Mouse (Mus musculus): ENCODE results near the gene Tardbp. TPM values are rescaled to one million over a fixed set of nuclear protein-coding genes. Genes with fewer than 3 reads are reported as not detected.

Gene Tardbp
- total and polyA plus RNA-seq, 3 experiments = 176 to 618 (median 341) TPM

- DNase-seq (ENCODE audit: extremely low read depth) = no peak
- Histone ChIP-seq H3K27ac (ENCODE audit: insufficient read depth, low read depth) (no peak overlapping the region), H3K9ac (ENCODE audit: insufficient read depth, low read depth) (no peak overlapping the region), H3K27me3 (replicated peaks) (no peaks in the 10 kb centered on the region), H3K4me3 (replicated peaks in 1 of 3; ENCODE audit: low read depth in 2 of 3, low read length in 2 of 3, poor library complexity in 1 of 3) (no peak overlapping the region), H3K9me3 (replicated peaks; ENCODE audit: low read length) (no peaks in the 10 kb centered on the region), H3K4me1 (ENCODE audit: control insufficient read depth in 1 of 2, insufficient read depth in 2 of 2) (peaks cover 4 to 54% of the 10 kb centered on the region in 2 experiments), H3K4me2 (ENCODE audit: insufficient read depth, low read depth, poor library complexity, severe bottlenecking) (no peak overlapping the region), H3K36me3 (replicated peaks in 1 of 2; ENCODE audit: control insufficient read depth in 1 of 2, insufficient read depth in 1 of 2, low read length in 1 of 2) (peaks cover 74 to 82% of the 10 kb centered on the region in 2 experiments), H3K79me2 (replicated peaks; ENCODE audit: control insufficient read depth, extremely low read depth, insufficient read depth, poor library complexity, severe bottlenecking) (peaks cover 67% of the 10 kb centered on the region)
- no peak for TF ChIP-seq USF2 (conservative IDR thresholded peaks at IDR 0.05; ENCODE audit: low read depth, low read length)
- TF ChIP-seq RAD21 (IDR thresholded peaks at IDR 0.05; ENCODE audit: low read depth, low read length) = no peak
- TF ChIP-seq USF1 (IDR thresholded peaks at IDR 0.05; ENCODE audit: low read depth, low read length) = no peak
- no peak for TF ChIP-seq ETS1 (conservative IDR thresholded peaks at IDR 0.05; ENCODE audit: low read depth, low read length)
- TF ChIP-seq HCFC1 (IDR thresholded peaks at IDR 0.05; ENCODE audit: low read depth, low read length) = no peak
- TF ChIP-seq TCF12 (IDR thresholded peaks at IDR 0.05; ENCODE audit: low read depth, low read length) = no peak
- TF ChIP-seq ELF1 (IDR thresholded peaks at IDR 0.05; ENCODE audit: low read depth, low read length) = no peak
- in situ Hi-C loops (cut with MboI; ENCODE audit: low pct_ligation_motif_present, low pct_unique_long_range_greater_than_20kb, low sequenced_read_pairs) = loop anchor here (25.0 kb wide), 1 partner anchor 458 kb away; the partner anchor contains the start of genes Fbxo2, Fbxo44 and Fbxo6
- dilution Hi-C loops (cut with MboI; ENCODE audit: extremely low pct_ligation_motif_present, extremely low pct_unique_long_range_greater_than_20kb, low sequenced_read_pairs) = no loop called here
Measured at GRCm38 (mm10) chr4:148620718-148621117, 6.1 kb downstream of the Tardbp start.

DNA sequence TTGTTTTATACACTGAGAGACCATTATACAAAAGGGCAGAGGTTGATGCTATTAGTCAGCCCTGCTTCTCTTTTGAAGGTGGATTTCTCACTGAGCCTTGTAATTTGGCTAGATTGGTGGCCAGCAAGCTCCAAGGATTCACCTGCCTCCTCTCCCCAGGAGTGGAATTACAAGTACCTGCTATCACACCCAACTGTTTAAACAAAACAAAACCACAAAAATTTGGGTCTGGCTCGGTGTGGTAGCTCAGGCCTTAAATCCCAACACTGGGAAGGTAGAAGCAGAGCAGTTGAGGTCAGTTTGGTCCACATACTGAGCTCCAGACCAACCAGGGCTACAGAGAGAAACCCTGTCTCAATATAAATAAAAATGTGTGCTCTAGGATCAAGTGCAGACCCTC lies 7.0 kb downstream of the Tardbp start:
- Histone ChIP-seq H3K4me1 (ENCODE audit: control insufficient read depth in 1 of 2, insufficient read depth in 2 of 2) (peaks cover 4 to 54% of the 10 kb centered on the region in 2 experiments), H3K9me3 (replicated peaks; ENCODE audit: low read length) (no peaks in the 10 kb centered on the region), H3K9ac (ENCODE audit: insufficient read depth, low read depth) (no peak overlapping the region), H3K4me2 (ENCODE audit: insufficient read depth, low read depth, poor library complexity, severe bottlenecking) (no peak overlapping the region), H3K36me3 (replicated peaks in 1 of 2; ENCODE audit: control insufficient read depth in 1 of 2, insufficient read depth in 1 of 2, low read length in 1 of 2) (peaks cover 78 to 88% of the 10 kb centered on the region in 2 experiments), H3K27ac (ENCODE audit: insufficient read depth, low read depth) (no peak overlapping the region), H3K79me2 (replicated peaks; ENCODE audit: control insufficient read depth, extremely low read depth, insufficient read depth, poor library complexity, severe bottlenecking) (peaks cover 58% of the 10 kb centered on the region), H3K27me3 (replicated peaks) (no peaks in the 10 kb centered on the region), H3K4me3 (replicated peaks in 1 of 3; ENCODE audit: low read depth in 2 of 3, low read length in 2 of 3, poor library complexity in 1 of 3) (no peak overlapping the region)
- dilution Hi-C loops (cut with MboI; ENCODE audit: extremely low pct_ligation_motif_present, extremely low pct_unique_long_range_greater_than_20kb, low sequenced_read_pairs) = no loop called here
- in situ Hi-C loops (cut with MboI; ENCODE audit: low pct_ligation_motif_present, low pct_unique_long_range_greater_than_20kb, low sequenced_read_pairs) = loop anchor here (25.0 kb wide), 1 partner anchor 458 kb away; the partner anchor contains the start of genes Fbxo2, Fbxo44 and Fbxo6
- TF ChIP-seq JUND (conservative IDR thresholded peaks at IDR 0.05; ENCODE audit: low read depth, low read length) (no peak), ZNF384 (IDR thresholded peaks at IDR 0.05; ENCODE audit: low read depth, low read length) (no peak), BHLHE40 (IDR thresholded peaks at IDR 0.05; ENCODE audit: low read depth, low read length) (no peak), RAD21 (IDR thresholded peaks at IDR 0.05; ENCODE audit: low read depth, low read length) (no peak), TBP (conservative IDR thresholded peaks at IDR 0.05; ENCODE audit: low read depth, low read length) (no peak), ELF1 (IDR thresholded peaks at IDR 0.05; ENCODE audit: low read depth, low read length) (no peak), RCOR1 (conservative IDR thresholded peaks at IDR 0.05; ENCODE audit: low read depth, low read length) (no peak)
- DNase-seq (ENCODE audit: extremely low read depth) = no peak

- H3K27me3 ChIP-seq (replicated peaks) = no peaks in the 10 kb centered on the region
- DNase-seq (ENCODE audit: extremely low read depth) = no peak
- H3K9ac ChIP-seq (ENCODE audit: insufficient read depth, low read depth) = no peak overlapping the region
- no peaks in the 10 kb centered on the region for H3K9me3 ChIP-seq (replicated peaks; ENCODE audit: low read length)
- H3K4me1 ChIP-seq (ENCODE audit: control insufficient read depth in 1 of 2, insufficient read depth in 2 of 2) = peaks cover 0 to 6% of the 10 kb centered on the region in 2 experiments; a peak in 1 of 4 replicates
- H3K4me3 ChIP-seq (replicated peaks in 1 of 3; ENCODE audit: low read depth in 2 of 3, low read length in 2 of 3, poor library complexity in 1 of 3) = no peak overlapping the region
- no peak overlapping the region for H3K27ac ChIP-seq (ENCODE audit: insufficient read depth, low read depth)
- in situ Hi-C loops (cut with MboI; ENCODE audit: low pct_ligation_motif_present, low pct_unique_long_range_greater_than_20kb, low sequenced_read_pairs) = loop anchor here (25.0 kb wide), 1 partner anchor 451 kb away; the partner anchor contains the start of genes Fbxo2, Fbxo44 and Fbxo6
- dilution Hi-C loops (cut with MboI; ENCODE audit: extremely low pct_ligation_motif_present, extremely low pct_unique_long_range_greater_than_20kb, low sequenced_read_pairs) = no loop called here
- peaks cover 46 to 70% of the 10 kb centered on the region in 2 experiments for H3K36me3 ChIP-seq (replicated peaks in 1 of 2; ENCODE audit: control insufficient read depth in 1 of 2, insufficient read depth in 1 of 2, low read length in 1 of 2)
- no peak overlapping the region for H3K4me2 ChIP-seq (ENCODE audit: insufficient read depth, low read depth, poor library complexity, severe bottlenecking)
- peaks cover 5% of the 10 kb centered on the region; the same call in 1 of the 2 replicates for H3K79me2 ChIP-seq (replicated peaks; ENCODE audit: control insufficient read depth, extremely low read depth, insufficient read depth, poor library complexity, severe bottlenecking)
- TF ChIP-seq MXI1 (IDR thresholded peaks at IDR 0.05; ENCODE audit: low read depth, low read length) = no peak
- TF ChIP-seq POLR2A (IDR thresholded peaks at IDR 0.05; ENCODE audit: low read depth, low read length) = no peak
- TF ChIP-seq CHD1 (IDR thresholded peaks at IDR 0.05; ENCODE audit: low read depth, low read length) = no peak
- no peak for TF ChIP-seq ZC3H11A (IDR thresholded peaks at IDR 0.05; ENCODE audit: low read depth, low read length)
Measured at GRCm38 (mm10) chr4:148613738-148614137, 13.1 kb downstream of the Tardbp start.
